Mouse (Mus musculus): Measurements from ENCODE around the gene 1700049E17Rik1.
"Not testable (repeated sequence)": the region's sequence is repeated elsewhere in the genome, so short reads cannot be mapped to it uniquely, and the experiment has no call there.

DNA sequence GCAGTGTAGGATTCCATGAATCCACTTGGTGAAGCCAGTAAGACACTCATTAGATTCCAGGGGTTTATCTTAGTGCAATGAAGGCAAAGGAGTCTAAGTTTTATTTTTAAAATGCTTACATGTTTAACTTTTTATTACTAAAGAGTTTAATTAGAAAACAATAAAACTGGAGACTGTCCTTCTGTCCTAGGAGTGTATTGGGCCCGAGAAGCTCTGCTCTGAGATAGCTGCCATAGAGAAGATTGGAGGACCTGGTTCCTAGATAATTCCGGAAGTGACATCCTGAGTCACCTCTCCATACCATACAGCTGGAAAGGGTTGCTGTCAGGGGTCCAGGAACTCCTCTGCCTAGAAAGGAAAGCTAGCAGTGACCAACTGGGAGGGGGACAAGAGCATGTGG is 18.9 kb downstream of the 1700049E17Rik1 start, which contains the start of gene 1700024B05Rik:
- TF ChIP-seq GATA1 (IDR thresholded peaks at IDR 0.05; ENCODE audit: borderline replicate concordance, low read length); FLI1 (IDR thresholded peaks at IDR 0.05; ENCODE audit: low read length): not testable (repeated sequence)
